Mouse (Mus musculus) stomach, embryonic 14.5 days (tissue): ENCODE results near the gene Fbxo11. TPM values are rescaled to one million over a fixed set of nuclear protein-coding genes. Genes with fewer than 3 reads are reported as not detected.
"Not testable (repeated sequence)": the region's sequence is repeated elsewhere in the genome, so short reads cannot be mapped to it uniquely, and the experiment has no call there.

Experiments used
- ATAC-seq: fragments of 200-750 bp; cut with Nextera tagmentation; 2 replicates; pipeline ENCODE4 v1.8.0; 2017; ENCODE audit warnings: low read depth, moderate TSS enrichment; ENCODE audit not compliant: insufficient number of reproducible peaks, insufficient read depth, low FRiP score
- H3K27ac ChIP-seq: fragments of 300-500 bp; sonication (generic); 2 replicates; pipeline ENCODE4 v1.5.1; 2014; ENCODE audit warnings: mild to moderate bottlenecking, low read length, moderate library complexity, mixed read lengths
- H3K27me3 ChIP-seq: fragments of 300-500 bp; sonication (generic); 2 replicates; pipeline ENCODE4 v1.6.1; 2014; ENCODE audit warnings: low read length, control low read depth, mixed read lengths; ENCODE audit not compliant: control insufficient read depth, insufficient read depth
- H3K36me3 ChIP-seq: fragments of 300-500 bp; sonication (generic); 2 replicates; pipeline ENCODE4 v1.6.1; 2014; ENCODE audit warnings: mild to moderate bottlenecking, control low read depth, low read length, moderate library complexity, mixed read lengths; ENCODE audit not compliant: control insufficient read depth, insufficient read depth
- H3K4me1 ChIP-seq: fragments of 300-500 bp; sonication (generic); 2 replicates; pipeline ENCODE4 v1.6.1; 2014; ENCODE audit warnings: low read length, control low read depth, mixed read lengths; ENCODE audit not compliant: control insufficient read depth, insufficient read depth
- H3K4me2 ChIP-seq: fragments of 300-500 bp; sonication (generic); replicated peaks from 2 replicates; pipeline ENCODE4 v1.6.1; 2014; ENCODE audit warnings: low read depth, low read length, control low read depth
- H3K4me3 ChIP-seq: fragments of 300-500 bp; sonication (generic); 2 replicates; pipeline ENCODE4 v1.5.1; 2014; ENCODE audit warnings: low read depth, low read length, control low read depth
- H3K9ac ChIP-seq: fragments of 300-500 bp; sonication (generic); replicated peaks from 2 replicates; pipeline ENCODE4 v1.6.1; 2014; ENCODE audit warnings: low read depth, mild to moderate bottlenecking, control low read depth, low read length, moderate library complexity, mixed read lengths
- H3K9me3 ChIP-seq: fragments of 300-500 bp; sonication (generic); 2 replicates; pipeline ENCODE4 v1.6.1; 2016; ENCODE audit warnings: low read depth, low read length, control low read depth; ENCODE audit not compliant: control insufficient read depth
- WGBS: fragments of 180-500 bp; shearing (Covaris S2); extraction: QIAGEN DNeasy Blood & Tissue Kit; methylation state at CpG from one replicate; pipeline ENCODE4 v1.1.7; 2014; 5-methylcytosine and 5-hydroxymethylcytosine counted together
- polyA plus RNA-seq: library from polyadenylated mRNA; unstranded; fragments of >200 nt; fragmentation: Nextera tagmentation; extraction: Ambion mirVana; gene quantifications from 2 replicates; pipeline ENCODE4 v1.2.1, GENCODE M21; 2014

The Fbxo11 gene
- polyA plus RNA-seq, 1 experiment from 2014 or later = 24.2 TPM

- H3K27ac ChIP-seq = no peak overlapping the region
- 67% methylated on average over 8 of the region's 8 CpGs for WGBS
- H3K9me3 ChIP-seq = no peaks in the 10 kb centered on the region; the same call in 1 of the 2 replicates
- H3K4me2 ChIP-seq = no peak overlapping the region
- ATAC-seq = no peak
- no peak overlapping the region for H3K9ac ChIP-seq
- H3K27me3 ChIP-seq = no peaks in the 10 kb centered on the region
- H3K36me3 ChIP-seq = no peaks in the 10 kb centered on the region
- no peak overlapping the region for H3K4me3 ChIP-seq
- no peaks in the 10 kb centered on the region for H3K4me1 ChIP-seq
Measured at GRCm38 (mm10) chr17:87958283-87958682, 106.8 kb downstream of the Fbxo11 start.

- no peak overlapping the region for H3K27ac ChIP-seq
- no peaks in the 10 kb centered on the region for H3K27me3 ChIP-seq
- H3K4me3 ChIP-seq = no peak overlapping the region
- H3K36me3 ChIP-seq = no peaks in the 10 kb centered on the region
- H3K4me1 ChIP-seq = no peaks in the 10 kb centered on the region
- H3K9ac ChIP-seq = no peak overlapping the region
- H3K4me2 ChIP-seq = no peak overlapping the region
- no peak for ATAC-seq
- 72% methylated on average over 12 of the region's 12 CpGs for WGBS
- no peaks in the 10 kb centered on the region for H3K9me3 ChIP-seq
Measured at GRCm38 (mm10) chr17:87957096-87957840, 107.8 kb downstream of the Fbxo11 start.

DNA sequence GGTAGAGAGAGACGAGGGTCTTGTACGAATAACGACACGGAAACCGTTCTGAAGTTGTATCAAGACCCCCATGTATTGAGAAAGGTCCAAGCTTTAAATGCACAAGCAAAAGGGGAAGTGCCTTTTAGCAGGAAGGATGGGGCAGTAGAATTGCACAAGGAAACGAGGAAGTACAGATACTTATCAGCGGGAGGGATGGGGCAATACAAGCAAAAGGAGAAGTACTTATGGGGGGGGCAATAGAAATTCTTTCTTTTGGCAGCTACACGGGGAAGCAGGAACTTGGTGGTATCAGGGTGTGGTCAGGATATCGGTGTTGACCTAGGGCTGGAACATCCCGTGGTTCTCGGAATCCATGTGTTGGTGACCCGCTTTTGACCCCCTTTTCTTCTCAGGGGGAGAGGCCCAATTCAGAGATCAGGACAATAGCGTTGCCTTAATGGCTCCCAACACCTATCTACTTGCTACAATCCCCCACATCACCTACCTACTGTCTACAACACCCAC, 110.4 kb downstream of the Fbxo11 start:
- H3K4me2 ChIP-seq, H3K4me1 ChIP-seq, H3K27ac ChIP-seq, H3K36me3 ChIP-seq, ATAC-seq, H3K4me3 ChIP-seq, H3K9ac ChIP-seq, H3K9me3 ChIP-seq, H3K27me3 ChIP-seq: not testable (repeated sequence)
- 83% methylated on average over 12 of the region's 13 CpGs for WGBS

GRCm38 (mm10) chr17:87948965-87949584, 116.0 kb downstream of the Fbxo11 start:
- Histone ChIP-seq H3K4me2 (no peak overlapping the region), H3K27me3 (no peaks in the 10 kb centered on the region), H3K27ac (no peak overlapping the region), H3K4me3 (no peak overlapping the region), H3K4me1 (no peaks in the 10 kb centered on the region), H3K9me3 (no peaks in the 10 kb centered on the region), H3K9ac (no peak overlapping the region), H3K36me3 (no peaks in the 10 kb centered on the region)
- ATAC-seq = no peak
- WGBS = 45% methylated on average over 16 of the region's 16 CpGs

Other genes with a start within 250 kb of the Fbxo11 start
- not detected in 2 replicates for gene Rpl36-ps4, start 144.3 kb downstream of the Fbxo11 start, polyA plus RNA-seq
- gene Msh6, start 90.2 kb downstream of the Fbxo11 start, polyA plus RNA-seq = 50.6 and 55.0 TPM in 2 replicates